Mouse (Mus musculus) E14TG2a.4 (cell line): ENCODE results near the gene Actrt2.

Source experiments
- H3K27me3 ChIP-seq: 2 replicates; pipeline ENCODE4 v1.6.1; 2014; ENCODE audit warnings: low read length, control low read depth; ENCODE audit not compliant: insufficient read depth
- H3K36me3 ChIP-seq: 2 replicates; pipeline ENCODE4 v1.6.1; 2014; ENCODE audit warnings: low read length, control low read depth; ENCODE audit not compliant: insufficient read depth
- H3K4me1 ChIP-seq: replicated peaks from 2 replicates; pipeline ENCODE4 v1.6.1; 2014; ENCODE audit warnings: low read depth, low read length, control low read depth
- H3K4me3 ChIP-seq: replicated peaks from 2 replicates; pipeline ENCODE4 v1.5.1; 2014; ENCODE audit warnings: mild to moderate bottlenecking, low read length
- H3K9me3 ChIP-seq: 2 replicates; pipeline ENCODE4 v1.6.1; 2014; ENCODE audit warnings: low read length, control low read depth
- CTCF ChIP-seq: conservative IDR thresholded peaks from 2 replicates; pipeline ENCODE4 v1.5.1; 2014; ENCODE audit warnings: low read length
- NANOG ChIP-seq: IDR thresholded peaks from 2 replicates; pipeline ENCODE4 v1.6.1; 2014; ENCODE audit warnings: borderline replicate concordance, low read length, mixed read lengths
- POU5F1 ChIP-seq: IDR thresholded peaks from 2 replicates; pipeline ENCODE4 v1.6.1; 2014; ENCODE audit warnings: low read length, borderline replicate concordance

Actrt2 gene

GRCm38 (mm10) chr4:154673986-154674385 is 6.3 kb upstream of the Actrt2 start:
- H3K36me3 ChIP-seq = no peaks in the 10 kb centered on the region
- H3K4me3 ChIP-seq = peak overlapping the region; percentile 35; the same call in 1 of the 2 replicates
- TF ChIP-seq NANOG (no peak), CTCF (no peak), POU5F1 (no peak)
- peaks cover 70% of the 10 kb centered on the region for H3K4me1 ChIP-seq
- H3K27me3 ChIP-seq = peaks cover 11% of the 10 kb centered on the region
- H3K9me3 ChIP-seq = no peaks in the 10 kb centered on the region

- TF ChIP-seq POU5F1 (no peak), CTCF (no peak), NANOG (no peak)
- Histone ChIP-seq H3K4me3 (no peak overlapping the region), H3K4me1 (peaks cover 57% of the 10 kb centered on the region), H3K9me3 (no peaks in the 10 kb centered on the region), H3K27me3 (peaks cover 21% of the 10 kb centered on the region), H3K36me3 (no peaks in the 10 kb centered on the region)
These were observed 4.4 kb upstream of the Actrt2 start for GRCm38 (mm10) chr4:154672027-154672426.

GRCm38 (mm10) chr4:154671232-154671912 is 3.7 kb upstream of the Actrt2 start:
- Histone ChIP-seq H3K36me3 (no peaks in the 10 kb centered on the region), H3K9me3 (no peaks in the 10 kb centered on the region), H3K4me1 (peaks cover 55% of the 10 kb centered on the region), H3K27me3 (peaks cover 25% of the 10 kb centered on the region), H3K4me3 (no peak overlapping the region)
- TF ChIP-seq CTCF = no peak
- no peak for TF ChIP-seq NANOG
- TF ChIP-seq POU5F1 = no peak

- peaks cover 5% of the 10 kb centered on the region for H3K9me3 ChIP-seq
- peaks cover 29% of the 10 kb centered on the region for H3K27me3 ChIP-seq
- TF ChIP-seq POU5F1 (no peak), CTCF (no peak), NANOG (no peak)
- peaks cover 62% of the 10 kb centered on the region for H3K4me1 ChIP-seq
- H3K4me3 ChIP-seq = peak overlapping the region; percentile 20; the same call in 1 of the 2 replicates
- no peaks in the 10 kb centered on the region for H3K36me3 ChIP-seq
These were observed 4.9 kb downstream of the Actrt2 start for GRCm38 (mm10) chr4:154662681-154663215.

DNA sequence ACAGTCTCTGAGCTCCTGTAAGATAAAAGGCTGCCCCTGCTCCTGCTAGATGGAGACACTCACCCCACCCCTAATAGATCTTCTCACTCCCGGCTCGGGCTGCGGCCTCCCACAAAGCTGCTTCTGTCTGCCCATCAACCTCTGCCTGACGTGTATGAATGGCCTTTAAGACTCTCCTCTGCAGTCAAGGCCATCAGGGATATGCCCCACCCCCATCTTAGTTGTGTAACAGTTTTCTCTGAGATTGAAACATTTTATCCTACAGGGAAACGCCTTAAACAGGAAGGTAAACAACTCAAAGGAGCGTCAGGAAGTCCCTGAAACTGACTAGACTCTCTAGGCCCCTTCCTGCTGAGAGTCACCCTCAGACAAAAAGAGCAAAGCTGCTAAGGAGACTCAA is 6.4 kb downstream of the Actrt2 start:
- Histone ChIP-seq H3K4me1 (peaks cover 72% of the 10 kb centered on the region), H3K9me3 (peaks cover 5% of the 10 kb centered on the region), H3K27me3 (peaks cover 17% of the 10 kb centered on the region), H3K4me3 (no peak overlapping the region), H3K36me3 (no peaks in the 10 kb centered on the region)
- TF ChIP-seq CTCF (no peak), NANOG (no peak), POU5F1 (no peak)

DNA sequence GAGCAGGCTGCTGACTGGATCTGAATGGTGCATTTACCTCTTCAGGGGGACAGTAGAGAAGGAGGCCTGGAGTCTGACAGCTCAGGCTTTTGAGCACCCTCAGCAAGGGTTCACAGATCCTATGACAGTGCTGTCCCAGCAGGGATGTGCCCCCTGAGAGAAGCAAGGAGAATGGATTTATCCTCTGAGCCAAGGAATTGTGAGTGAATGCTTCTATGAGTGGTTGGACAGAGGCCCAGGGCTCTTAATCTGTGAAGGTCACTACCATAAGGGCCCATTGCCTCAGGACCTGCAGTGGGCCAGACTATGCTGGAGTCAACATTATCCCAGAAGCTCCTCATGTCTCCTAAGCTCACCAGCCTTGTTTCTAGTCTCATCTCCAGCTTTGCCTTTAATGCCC is 7.6 kb downstream of the Actrt2 start:
- Histone ChIP-seq H3K4me1 (peaks cover 79% of the 10 kb centered on the region), H3K36me3 (no peaks in the 10 kb centered on the region), H3K27me3 (peaks cover 8% of the 10 kb centered on the region; the same call in 1 of the 2 replicates), H3K4me3 (no peak overlapping the region), H3K9me3 (peaks cover 5% of the 10 kb centered on the region)
- TF ChIP-seq POU5F1 (no peak), NANOG (no peak), CTCF (no peak)

DNA sequence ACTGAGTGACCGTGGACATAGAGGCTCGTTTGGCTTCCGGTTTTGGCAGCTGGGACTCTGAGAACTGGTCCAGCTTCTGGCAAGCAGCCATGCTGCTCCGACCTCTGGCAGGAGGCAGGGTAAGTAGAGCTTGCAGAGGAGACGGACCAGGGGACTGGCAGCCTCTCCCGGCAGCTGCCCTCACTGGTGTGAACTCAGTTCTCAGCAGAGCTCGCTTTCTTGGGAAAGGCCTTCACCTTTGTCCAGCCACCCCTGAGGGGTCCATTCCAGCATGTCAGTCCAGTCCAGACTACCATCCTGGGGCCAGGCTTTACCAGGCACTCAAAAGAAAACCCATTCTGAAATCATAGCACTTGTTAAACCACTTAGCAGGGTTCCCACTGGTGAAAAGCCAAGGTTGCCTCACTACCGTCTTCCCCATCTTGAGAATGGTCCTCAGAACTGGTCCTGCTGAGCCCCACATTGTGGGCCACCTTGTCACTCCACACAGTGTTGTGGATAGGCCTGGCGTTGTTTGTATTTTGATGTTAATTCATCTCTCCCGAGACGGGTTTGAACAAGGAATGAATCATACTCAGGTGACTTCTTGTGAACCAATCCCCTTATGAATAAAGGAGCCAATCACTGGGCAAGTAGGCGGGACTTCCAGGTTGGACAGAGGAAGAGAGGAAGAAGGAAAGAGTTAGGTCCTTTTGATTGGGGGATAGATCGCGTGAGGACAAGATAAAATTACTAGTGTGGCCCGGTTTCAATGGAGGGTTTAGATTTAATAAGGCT is 12.3 kb downstream of the Actrt2 start:
- Histone ChIP-seq H3K36me3 (peaks cover 11% of the 10 kb centered on the region), H3K4me3 (peak overlapping the region; percentile 83)
- no peak for TF ChIP-seq NANOG
- TF ChIP-seq CTCF = no peak
- TF ChIP-seq POU5F1 = no peak

GRCm38 (mm10) chr4:154652494-154652893 is 15.2 kb downstream of the Actrt2 start:
- Histone ChIP-seq H3K36me3 (peaks cover 31% of the 10 kb centered on the region), H3K4me1 (peaks cover 68% of the 10 kb centered on the region), H3K27me3 (no peaks in the 10 kb centered on the region), H3K9me3 (no peaks in the 10 kb centered on the region), H3K4me3 (peak overlapping the region; percentile 56)
- no peak for TF ChIP-seq POU5F1
- TF ChIP-seq NANOG = no peak
- TF ChIP-seq CTCF = no peak

More for the DNA sequence above, 12.3 kb downstream of the Actrt2 start:
- H3K27me3 ChIP-seq = no peaks in the 10 kb centered on the region
- H3K4me1 ChIP-seq = peaks cover 88% of the 10 kb centered on the region
- H3K9me3 ChIP-seq = no peaks in the 10 kb centered on the region
